Comparison of ENCODE assay signal across 8 mouse cellular contexts in the genomic region with DNA sequence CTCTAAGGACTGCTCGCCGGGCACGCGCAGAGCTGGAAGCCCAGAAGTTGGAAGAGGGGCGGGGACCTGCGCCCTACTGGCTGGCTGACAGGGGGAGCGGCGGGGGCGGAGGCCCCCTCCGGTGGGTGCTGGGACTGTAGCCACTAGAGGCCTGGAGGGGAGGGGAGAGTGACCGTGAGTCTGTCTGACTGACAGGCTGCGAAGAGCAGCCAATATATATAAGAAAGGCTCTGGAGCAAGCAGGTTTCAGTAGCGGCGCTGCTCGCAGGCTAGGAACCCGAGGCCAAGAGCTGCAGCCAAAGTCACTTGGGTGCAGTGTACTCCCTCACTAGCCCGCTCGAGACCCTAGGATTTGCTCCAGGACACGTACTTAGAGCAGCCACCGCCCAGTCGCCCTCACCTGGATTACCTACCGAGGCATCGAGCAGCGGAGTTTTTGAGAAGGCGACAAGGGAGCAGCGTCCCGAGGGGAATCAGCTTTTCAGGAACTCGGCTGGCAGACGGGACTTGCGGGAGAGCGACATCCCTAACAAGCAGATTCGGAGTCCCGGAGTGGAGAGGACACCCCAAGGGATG. TPM values are rescaled to one million over a fixed set of nuclear protein-coding genes. Genes with fewer than 3 reads are reported as not detected.
DNase-seq lines count a peak whose midpoint lies in the region; ATAC-seq and TF ChIP-seq lines count a peak whose summit lies in the region.

Dll4 (plus strand) TSS at position 217 of the 576 bp plus-strand sequence.

- TF ChIP-seq POLR2A in liver, adult 2 months (IDR thresholded peaks at IDR 0.05; ENCODE audit: extremely low read depth, insufficient read depth, low read length) = peak; percentile 66; the same call in 1 of the 2 replicates
- TF ChIP-seq POLR2A in myocyte (IDR thresholded peaks at IDR 0.05; ENCODE audit: insufficient read length, low read depth) = no peak

- H3K27me3 ChIP-seq in forebrain, embryonic 15.5 days = peaks cover 86% of the 10 kb centered on the region
- peaks cover 84% of the 10 kb centered on the region for H3K27me3 ChIP-seq in hindbrain, embryonic 15.5 days
- peaks cover 22% of the 10 kb centered on the region for H3K27me3 ChIP-seq in liver, adult 2 months (ENCODE audit: control insufficient read depth, insufficient read depth, low read length)
- peaks cover 58% of the 10 kb centered on the region for H3K27me3 ChIP-seq in myocyte (ENCODE audit: control insufficient read depth, insufficient read depth, insufficient read length)

- no peaks in the 10 kb centered on the region for H3K9me3 ChIP-seq in forebrain, embryonic 15.5 days
- no peaks in the 10 kb centered on the region for H3K9me3 ChIP-seq in hindbrain, embryonic 15.5 days

- H3K9ac ChIP-seq in forebrain, embryonic 15.5 days (replicated peaks) = peak within 1 kb of the TSS; percentile 41
- peak within 1 kb of the TSS; percentile 38 for H3K9ac ChIP-seq in hindbrain, embryonic 15.5 days
- H3K9ac ChIP-seq in liver, adult 2 months (ENCODE audit: low read depth, low read length) = peak within 1 kb of the TSS; percentile 69

- peak within 1 kb of the TSS; percentile 68 for H3K4me2 ChIP-seq in forebrain, embryonic 15.5 days (replicated peaks)
- peak within 1 kb of the TSS; percentile 96 for H3K4me2 ChIP-seq in hindbrain, embryonic 15.5 days
- H3K4me2 ChIP-seq in myocyte (ENCODE audit: low read depth) = peak within 1 kb of the TSS; percentile 96

- peak within 1 kb of the TSS; percentile 46 for H3K4me3 ChIP-seq in forebrain, embryonic 15.5 days
- peak within 1 kb of the TSS; percentile 47 for H3K4me3 ChIP-seq in hindbrain, embryonic 15.5 days
- H3K4me3 ChIP-seq in liver, adult 2 months (ENCODE audit: insufficient read depth, low read depth, low read length) = peak within 1 kb of the TSS; percentile 56
- H3K4me3 ChIP-seq in myocyte = no peak within 1 kb of the TSS

- WGBS in forebrain, embryonic 15.5 days = under 1% methylated on average over 33 of the region's 33 CpGs
- WGBS in hindbrain, embryonic 15.5 days = under 1% methylated on average over 33 of the region's 33 CpGs
- WGBS in liver, adult 2 months = 2% methylated on average over 33 of the region's 33 CpGs

- H3K4me1 ChIP-seq in forebrain, embryonic 15.5 days = peaks cover 85% of the 10 kb centered on the region
- peaks cover 75% of the 10 kb centered on the region for H3K4me1 ChIP-seq in hindbrain, embryonic 15.5 days (replicated peaks)
- H3K4me1 ChIP-seq in liver, adult 2 months (ENCODE audit: control insufficient read depth, insufficient read depth, low read length) = peaks cover 3% of the 10 kb centered on the region; the same call in 1 of the 2 replicates

- H3K79me2 ChIP-seq in liver, adult 2 months (ENCODE audit: control insufficient read depth, insufficient read depth, low read length) = peaks cover 4% of the 10 kb centered on the region; the same call in 1 of the 2 replicates
- H3K79me2 ChIP-seq in myocyte (ENCODE audit: control insufficient read depth, insufficient read depth) = no peaks in the 10 kb centered on the region

- ATAC-seq in forebrain, embryonic 15.5 days (replicated peaks) = no peak
- no peak; the same call in 1 of the 2 replicates for ATAC-seq in hindbrain, embryonic 15.5 days (ENCODE audit: low FRiP score, low read depth)

- H3ac ChIP-seq in myocyte (ENCODE audit: control insufficient read depth, insufficient read length) = no peak within 1 kb of the TSS

- TF ChIP-seq CTCF in liver, adult 2 months (IDR thresholded peaks at IDR 0.05; ENCODE audit: low read depth, low read length) = no peak

- peak; percentile 36 to 42 for DNase-seq in cerebellum, postnatal 25 days
- DNase-seq in cerebellum, adult 9-10 months = no peak
- peak; percentile 78 to 83 for DNase-seq in adrenal gland, adult (ENCODE audit: inconsistent age in 2 of 2, low spot score in 1 of 2)
- DNase-seq in liver, adult 2 months (ENCODE audit: extremely low read depth, low read depth, low spot score) = no peak
- DNase-seq in urinary bladder, postnatal 14 days (ENCODE audit: low spot score) = no peak

- H3K27ac ChIP-seq in forebrain, embryonic 15.5 days (replicated peaks) = no peak within 1 kb of the TSS
- no peak within 1 kb of the TSS; the same call in 1 of the 2 replicates for H3K27ac ChIP-seq in hindbrain, embryonic 15.5 days (replicated peaks)
- H3K27ac ChIP-seq in liver, adult 2 months (replicated peaks; ENCODE audit: insufficient read depth, low read depth, low read length) = peak within 1 kb of the TSS; percentile 53

- no peaks in the 10 kb centered on the region for H3K36me3 ChIP-seq in forebrain, embryonic 15.5 days
- no peaks in the 10 kb centered on the region for H3K36me3 ChIP-seq in hindbrain, embryonic 15.5 days
- no peaks in the 10 kb centered on the region for H3K36me3 ChIP-seq in liver, adult 2 months (ENCODE audit: control insufficient read depth, insufficient read depth, low read length)
- no peaks in the 10 kb centered on the region for H3K36me3 ChIP-seq in myocyte (ENCODE audit: control insufficient read depth, insufficient read depth)

TF ChIP-seq in myocyte, 11 proteins besides CTCF, POLR2A, EP300 and RAD21:
- no peak for TF ChIP-seq TCF12 (IDR thresholded peaks at IDR 0.05; ENCODE audit: insufficient read depth, poor library complexity, severe bottlenecking)
TF ChIP-seq in myocyte: peak in this region for 0.

RNA-seq across cellular contexts. Expression of gene Dll4, which starts in this region (rescaled TPM):
- polyA plus RNA-seq in forebrain, embryonic 15.5 days (2015; fragmentation: Nextera tagmentation; extraction: Ambion mirVana) = 4.0 and 4.1 TPM in 2 replicates
- polyA plus RNA-seq in hindbrain, embryonic 15.5 days (2015; fragmentation: Nextera tagmentation; extraction: Ambion mirVana) = 5.0 and 5.1 TPM in 2 replicates
- total RNA-seq in liver, adult 2 months (2014; rRNA removed) = 3.0 and 5.2 TPM in 2 replicates
- 3.1 and 4.1 TPM in 2 replicates for polyA plus RNA-seq in liver, adult 2 months (2012; rRNA removed)
- not detected for polyA plus RNA-seq in myocyte (2012; fragmentation: generic; extraction: Trizol)

Comparison
In these comparisons a context has a peak if more than half of its experiments do, and no peak if none do; other contexts are left out.
1. DNase-seq: peak in cerebellum, postnatal 25 days (2 of 2) and adrenal gland, adult (2 of 2); none in cerebellum, adult 9-10 months (single experiment), liver, adult 2 months (single experiment) and urinary bladder, postnatal 14 days (single experiment).
2. Peak in every context shown above with its lines, with median percentiles within 50 percentile points of each other: H3K4me2 ChIP-seq and H3K9ac ChIP-seq.